Mouse (Mus musculus): ENCODE data around the gene Mef2a. TPM values are rescaled to one million over a fixed set of nuclear protein-coding genes. Genes with fewer than 3 reads are reported as not detected.

Mef2a gene
- total and polyA plus RNA-seq, 3 experiments = 9.6 to 13.4 TPM; not detected in 1

GRCm38 (mm10) chr7:67368394-67368793 lies 4.3 kb downstream of the Mef2a start:
- no peaks in the 10 kb centered on the region for H3K27me3 ChIP-seq (ENCODE audit: control insufficient read depth in 1 of 2, insufficient read depth in 2 of 2, low read length in 2 of 2)
- H3K4me1 ChIP-seq (ENCODE audit: control insufficient read depth in 1 of 2, insufficient read depth in 2 of 2, low read length in 2 of 2) = peaks cover 1 to 12% of the 10 kb centered on the region in 2 experiments
- H3K9me3 ChIP-seq (replicated peaks; ENCODE audit: insufficient read depth, low read length) = no peaks in the 10 kb centered on the region
- H3K27ac ChIP-seq (ENCODE audit: control insufficient read depth, low read depth, low read length) = no peak overlapping the region
- peaks cover 29% of the 10 kb centered on the region for H3K79me2 ChIP-seq (ENCODE audit: control insufficient read depth, insufficient read depth, low read length, poor library complexity)
- no peak for TF ChIP-seq MYC (IDR thresholded peaks at IDR 0.05; ENCODE audit: low read depth, low read length)
- TF ChIP-seq POLR2AphosphoS2 (IDR thresholded peaks at IDR 0.05; ENCODE audit: low read length) = no peak
- TF ChIP-seq ETS1 (IDR thresholded peaks at IDR 0.05; ENCODE audit: low read depth, low read length) = no peak
- TF ChIP-seq GATA1 (IDR thresholded peaks at IDR 0.05; ENCODE audit: low read depth, low read length) = no peak
- no peak for TF ChIP-seq RAD21 (IDR thresholded peaks at IDR 0.05; ENCODE audit: low read depth, low read length)
- TF ChIP-seq USF2 (IDR thresholded peaks at IDR 0.05; ENCODE audit: borderline replicate concordance in 1 of 2, insufficient read depth in 1 of 2, low read depth in 1 of 2, low read length in 2 of 2) = no peak
- TF ChIP-seq ZNF384 (IDR thresholded peaks at IDR 0.05; ENCODE audit: low read depth, low read length) = no peak
- no peak for TF ChIP-seq CHD1 (IDR thresholded peaks at IDR 0.05; ENCODE audit: low read depth, low read length)
- TF ChIP-seq TAL1 (IDR thresholded peaks at IDR 0.05; ENCODE audit: low read length) = no peak
- no peak for TF ChIP-seq HCFC1 (IDR thresholded peaks at IDR 0.05; ENCODE audit: low read depth, low read length)
- no peak for TF ChIP-seq ELF1 (IDR thresholded peaks at IDR 0.05; ENCODE audit: low read depth, low read length)
- no peak for TF ChIP-seq E2F4 (IDR thresholded peaks at IDR 0.05; ENCODE audit: borderline replicate concordance, low read depth, low read length)
- TF ChIP-seq UBTF (IDR thresholded peaks at IDR 0.05; ENCODE audit: borderline replicate concordance, insufficient read depth, low read depth, low read length) = no peak
- no peak for TF ChIP-seq MAX (IDR thresholded peaks at IDR 0.05; ENCODE audit: low read length)
- TF ChIP-seq USF1 (IDR thresholded peaks at IDR 0.05; ENCODE audit: low read depth, low read length) = no peak
- TF ChIP-seq ZKSCAN1 (IDR thresholded peaks at IDR 0.05; ENCODE audit: low read depth, low read length) = no peak
- DNase-seq (ENCODE audit: low read depth, low spot score) = no peak
- peaks cover 0 to 17% of the 10 kb centered on the region in 2 experiments; a peak in 2 of 4 replicates for H3K36me3 ChIP-seq (ENCODE audit: control insufficient read depth in 1 of 2, insufficient read depth in 2 of 2, low read length in 2 of 2)
- H3K4me3 ChIP-seq (ENCODE audit: control insufficient read depth in 1 of 2, insufficient read depth in 1 of 2, low read depth in 2 of 2, low read length in 2 of 2) = no peak overlapping the region
- H3K9ac ChIP-seq (ENCODE audit: control insufficient read depth, low read depth, low read length, poor library complexity, severe bottlenecking) = no peak overlapping the region

GRCm38 (mm10) chr7:67360588-67360987 lies 12.1 kb downstream of the Mef2a start:
- H3K9ac ChIP-seq (ENCODE audit: control insufficient read depth, low read depth, low read length, poor library complexity, severe bottlenecking) = no peak overlapping the region
- H3K4me3 ChIP-seq (ENCODE audit: control insufficient read depth in 1 of 2, insufficient read depth in 1 of 2, low read depth in 2 of 2, low read length in 2 of 2) = no peak overlapping the region
- H3K9me3 ChIP-seq (replicated peaks; ENCODE audit: insufficient read depth, low read length) = no peaks in the 10 kb centered on the region
- H3K27ac ChIP-seq (ENCODE audit: control insufficient read depth, low read depth, low read length) = no peak overlapping the region
- no peaks in the 10 kb centered on the region for H3K27me3 ChIP-seq (ENCODE audit: control insufficient read depth in 1 of 2, insufficient read depth in 2 of 2, low read length in 2 of 2)
- TF ChIP-seq JUND (IDR thresholded peaks at IDR 0.05; ENCODE audit: low read depth, low read length) = no peak
- no peak for TF ChIP-seq RAD21 (IDR thresholded peaks at IDR 0.05; ENCODE audit: low read depth, low read length)
- TF ChIP-seq SMC3 (IDR thresholded peaks at IDR 0.05; ENCODE audit: low read depth, low read length) = no peak
- TF ChIP-seq RCOR1 (IDR thresholded peaks at IDR 0.05; ENCODE audit: low read depth, low read length) = no peak
- TF ChIP-seq SIN3A (IDR thresholded peaks at IDR 0.05; ENCODE audit: low read length) = no peak
- TF ChIP-seq TAL1 (IDR thresholded peaks at IDR 0.05; ENCODE audit: low read length) = no peak
- no peak for TF ChIP-seq MXI1 (IDR thresholded peaks at IDR 0.05; ENCODE audit: low read depth, low read length)
- no peak for TF ChIP-seq USF1 (IDR thresholded peaks at IDR 0.05; ENCODE audit: low read depth, low read length)
- no peak for TF ChIP-seq MAZ (IDR thresholded peaks at IDR 0.05; ENCODE audit: low read depth, low read length)
- no peak for TF ChIP-seq BHLHE40 (IDR thresholded peaks at IDR 0.05; ENCODE audit: borderline replicate concordance, low read depth, low read length)
- no peak for TF ChIP-seq USF2 (IDR thresholded peaks at IDR 0.05; ENCODE audit: borderline replicate concordance in 1 of 2, insufficient read depth in 1 of 2, low read depth in 1 of 2, low read length in 2 of 2)
- DNase-seq (ENCODE audit: low read depth, low spot score) = no peak
- H3K79me2 ChIP-seq (ENCODE audit: control insufficient read depth, insufficient read depth, low read length, poor library complexity) = peaks cover 24% of the 10 kb centered on the region
- peaks cover 0 to 10% of the 10 kb centered on the region in 2 experiments; a peak in 2 of 4 replicates for H3K36me3 ChIP-seq (ENCODE audit: control insufficient read depth in 1 of 2, insufficient read depth in 2 of 2, low read length in 2 of 2)
- peaks cover 0 to 3% of the 10 kb centered on the region in 2 experiments; a peak in 1 of 4 replicates for H3K4me1 ChIP-seq (ENCODE audit: control insufficient read depth in 1 of 2, insufficient read depth in 2 of 2, low read length in 2 of 2)

Measured in MEL (cell line).